Mouse (Mus musculus) hindbrain, postnatal 0 days (tissue): ENCODE data around the gene Emd. TPM values are rescaled to one million over a fixed set of nuclear protein-coding genes. Genes with fewer than 3 reads are reported as not detected.
"Not testable (repeated sequence)": the region's sequence is repeated elsewhere in the genome, so short reads cannot be mapped to it uniquely, and the experiment has no call there.

Experiments
- ATAC-seq: fragments of 200-750 bp; cut with Nextera tagmentation; 2 replicates; pipeline ENCODE4 v1.8.0; 2017; ENCODE audit warnings: mild to moderate bottlenecking, moderate TSS enrichment, moderate library complexity
- DNase-seq: peaks from one replicate; pipeline ENCODE4 v3.0.0-alpha.2; 2015; ENCODE audit warnings: low spot score
- H3K27ac ChIP-seq: fragments of 300-500 bp; sonication (generic); 2 replicates; pipeline ENCODE4 v1.5.1; 2014; ENCODE audit warnings: mild to moderate bottlenecking
- H3K27me3 ChIP-seq: fragments of 300-500 bp; sonication (generic); 2 replicates; pipeline ENCODE4 v1.6.1; 2014; ENCODE audit warnings: low read length, mixed read lengths; ENCODE audit not compliant: insufficient read depth
- H3K36me3 ChIP-seq: fragments of 300-500 bp; sonication (generic); 2 replicates; pipeline ENCODE4 v1.6.1; 2014; ENCODE audit warnings: low read length, mixed read lengths; ENCODE audit not compliant: insufficient read depth
- H3K4me1 ChIP-seq: fragments of 300-500 bp; sonication (generic); 2 replicates; pipeline ENCODE4 v1.6.1; 2014; ENCODE audit warnings: antibody characterized with exemption, low read length, mixed read lengths; ENCODE audit not compliant: insufficient read depth
- H3K4me2 ChIP-seq: fragments of 300-500 bp; sonication (generic); 2 replicates; pipeline ENCODE4 v1.6.1; 2014; ENCODE audit warnings: low read depth, mild to moderate bottlenecking, low read length, moderate library complexity, mixed read lengths
- H3K4me3 ChIP-seq: fragments of 300-500 bp; sonication (generic); 2 replicates; pipeline ENCODE4 v1.5.1; 2014; ENCODE audit warnings: low read length
- H3K9ac ChIP-seq: fragments of 300-500 bp; sonication (generic); replicated peaks from 2 replicates; pipeline ENCODE4 v1.6.1; 2014; ENCODE audit warnings: mild to moderate bottlenecking, low read length, moderate library complexity, mixed read lengths
- H3K9me3 ChIP-seq: fragments of 300-500 bp; sonication (generic); 2 replicates; pipeline ENCODE4 v1.6.1; 2016; ENCODE audit warnings: low read length, mixed read lengths
- CTCF ChIP-seq: IDR thresholded peaks from 2 replicates; pipeline ENCODE4 v1.5.1; 2016; ENCODE audit warnings: antibody characterized with exemption, control low read depth, low read depth
- WGBS: fragments of 180-500 bp; shearing (Covaris S2); extraction: QIAGEN DNeasy Blood & Tissue Kit; methylation state at CpG from one replicate; pipeline ENCODE4 v1.1.7; 2014; 5-methylcytosine and 5-hydroxymethylcytosine counted together
- polyA plus RNA-seq: library from polyadenylated mRNA; unstranded; fragments of >200 nt; fragmentation: Nextera tagmentation; extraction: Ambion mirVana; gene quantifications from 2 replicates; pipeline ENCODE4 v1.2.1, GENCODE M21; 2015
- total RNA-seq: library from RNA; depleted of rRNA; stranded (reverse); fragments of >200 nt; gene quantifications from 2 replicates; pipeline ENCODE4 v1.2.3, GENCODE M21; 2014; rRNA removed

Gene Emd
- total RNA-seq = 55.4 and 66.3 TPM in 2 replicates
- 15.6 and 18.2 TPM in 2 replicates for polyA plus RNA-seq

DNA sequence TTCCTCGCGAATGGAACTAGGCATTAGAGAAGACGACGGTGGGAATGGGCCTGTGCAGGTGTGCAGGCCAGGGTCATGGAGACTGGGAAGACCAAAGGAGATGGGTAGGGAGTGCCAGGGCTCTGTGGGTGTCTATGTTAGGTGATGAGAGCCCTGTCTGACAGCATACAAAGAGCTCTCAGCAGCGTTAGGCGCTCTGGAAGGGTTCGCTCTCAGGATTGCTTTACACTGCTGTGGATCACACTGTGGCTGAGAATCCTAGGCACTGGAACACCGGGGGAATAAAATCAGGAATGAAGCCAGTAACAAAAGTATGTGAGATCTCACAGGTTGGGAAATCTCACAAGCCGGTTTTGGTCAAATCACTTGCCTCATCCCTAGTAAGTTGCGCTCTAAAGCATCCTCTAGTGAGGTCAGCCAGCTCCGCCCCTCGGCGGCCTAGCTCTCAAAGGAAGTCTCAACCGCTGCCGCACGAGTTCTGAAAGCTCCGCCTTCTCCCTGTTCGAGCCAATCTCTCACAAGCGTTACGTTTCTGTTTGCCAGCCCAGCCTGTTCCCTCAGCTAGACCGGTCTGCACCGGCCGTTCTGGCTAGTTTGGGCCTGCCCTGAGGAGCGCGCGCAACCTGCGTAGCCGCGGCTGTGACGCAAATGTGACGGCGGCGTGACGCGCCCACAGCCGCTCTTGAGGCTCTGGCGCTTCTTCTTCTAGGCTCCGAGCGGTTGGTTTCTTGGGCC, at the start of gene Emd:
Gene Emd (plus strand): TSS at position 535 of the 735 bp plus-strand sequence.
- Histone ChIP-seq H3K9ac (peak within 1 kb of the TSS; percentile 70), H3K36me3 (0 out of 2 replicates have a peak, but pooled peaks cover 7% of the 10 kb centered on the region), H3K27me3 (no peaks in the 10 kb centered on the region), H3K4me3 (peak within 1 kb of the TSS; percentile 47), H3K4me2 (peak within 1 kb of the TSS; percentile 64), H3K27ac (peak within 1 kb of the TSS; percentile 91), H3K4me1 (no peaks in the 10 kb centered on the region), H3K9me3 (no peaks in the 10 kb centered on the region)
- TF ChIP-seq CTCF = no peak
- ATAC-seq (peak; percentile 98), DNase-seq (peak; percentile 93)
- 29% methylated on average over 39 of the region's 39 CpGs for WGBS

DNA sequence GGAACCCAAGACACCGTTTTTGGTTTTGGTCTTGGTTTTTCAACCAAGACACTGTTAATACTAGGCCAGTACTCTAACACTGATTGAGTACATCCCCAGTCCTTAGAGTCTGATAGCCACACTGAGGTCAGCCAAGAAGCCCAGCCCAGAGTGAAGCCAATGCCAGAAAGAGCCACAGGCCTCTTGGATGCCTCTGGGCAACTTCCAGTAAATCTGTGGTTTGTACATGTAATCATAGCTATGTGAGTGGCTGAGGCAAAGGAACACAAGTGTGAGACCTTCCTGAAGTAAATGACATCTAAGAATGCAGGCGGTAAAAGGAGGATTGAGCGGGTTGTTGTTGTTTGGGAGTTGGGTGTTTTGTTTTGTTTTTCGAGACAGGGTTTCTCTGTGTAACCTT, 36.0 kb upstream of the Emd start:
- Histone ChIP-seq H3K27ac (no peak overlapping the region), H3K27me3 (no peaks in the 10 kb centered on the region), H3K4me3 (no peak overlapping the region), H3K9me3 (no peaks in the 10 kb centered on the region), H3K36me3 (no peaks in the 10 kb centered on the region), H3K4me2 (no peak overlapping the region), H3K9ac (no peak overlapping the region), H3K4me1 (no peaks in the 10 kb centered on the region)
- TF ChIP-seq CTCF = no peak
- ATAC-seq = no peak
- WGBS = 95% methylated on average over 4 of the region's 4 CpGs
- DNase-seq = no peak

DNA sequence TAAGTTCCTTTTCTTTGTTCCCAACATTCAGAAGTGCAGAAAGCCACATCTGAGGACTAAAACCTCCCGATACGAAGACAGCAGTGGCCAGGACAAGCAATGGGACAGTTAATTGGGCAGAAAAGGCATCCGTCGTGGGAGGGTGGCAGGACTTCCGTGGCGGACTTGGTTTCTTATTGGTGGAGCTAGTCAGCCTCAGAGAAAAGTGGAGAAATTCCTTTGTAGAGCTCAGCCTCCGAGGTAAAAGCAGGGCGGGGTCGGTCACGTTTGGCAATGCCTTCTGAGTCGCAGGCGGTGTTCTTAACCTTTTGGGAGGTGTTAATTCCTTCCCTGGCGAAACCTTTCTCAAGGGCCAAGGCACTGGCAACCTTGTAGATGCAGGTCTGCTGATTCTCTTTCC, 35.0 kb upstream of the Emd start:
- Histone ChIP-seq H3K4me2 (no peak overlapping the region), H3K36me3 (0 out of 2 replicates have a peak, but pooled peaks cover 4% of the 10 kb centered on the region), H3K4me3 (no peak overlapping the region), H3K27me3 (no peaks in the 10 kb centered on the region), H3K4me1 (no peaks in the 10 kb centered on the region), H3K9me3 (no peaks in the 10 kb centered on the region), H3K9ac (no peak overlapping the region), H3K27ac (no peak overlapping the region)
- DNase-seq = no peak
- no peak for TF ChIP-seq CTCF
- WGBS = 58% methylated on average over 13 of the region's 13 CpGs
- no peak for ATAC-seq

DNA sequence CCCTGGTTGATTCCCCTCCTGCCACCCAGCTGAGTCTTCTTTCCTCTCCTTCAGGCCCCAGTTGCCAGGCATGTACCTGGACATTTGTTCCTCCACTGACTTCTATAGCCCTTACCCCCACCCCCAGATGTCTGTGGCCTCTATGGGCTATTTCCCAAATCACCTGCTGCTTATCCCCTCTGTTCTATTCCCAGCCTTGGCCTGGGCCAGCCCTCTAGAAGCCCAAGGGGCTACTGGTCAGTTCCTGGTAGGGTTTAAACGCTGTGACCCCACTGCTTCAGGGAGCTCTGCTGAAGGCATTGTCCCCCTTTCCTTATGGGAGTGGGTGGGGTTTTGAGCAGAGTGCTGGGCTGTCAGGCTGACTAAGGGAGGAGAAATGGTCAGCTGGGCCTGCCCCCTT, 34.4 kb upstream of the Emd start:
- not testable (repeated sequence) for H3K9me3 ChIP-seq, H3K27me3 ChIP-seq, H3K36me3 ChIP-seq, ATAC-seq, H3K4me1 ChIP-seq, H3K9ac ChIP-seq, H3K4me3 ChIP-seq, H3K27ac ChIP-seq, H3K4me2 ChIP-seq, DNase-seq
- WGBS = 44% methylated on average over 1 of the region's 1 CpGs

DNA sequence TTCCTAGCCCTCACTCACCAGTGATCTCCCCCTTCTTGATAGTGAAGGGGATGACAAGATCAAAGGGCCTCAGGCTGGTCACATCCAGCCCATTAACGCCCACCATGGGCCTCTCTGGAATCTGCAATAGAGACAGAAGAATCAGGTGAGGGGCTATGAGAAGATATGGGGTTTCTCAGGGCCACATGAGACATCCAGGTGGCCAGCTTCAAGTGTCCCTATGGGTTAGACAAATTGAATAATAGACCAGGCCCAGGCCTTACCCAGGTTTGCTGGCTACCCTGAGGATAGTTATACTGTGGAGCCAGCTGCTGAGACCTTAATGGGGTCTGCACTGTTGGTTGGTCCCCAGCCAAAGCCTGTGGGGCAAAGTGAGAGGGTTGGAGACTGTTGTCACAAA, 24.4 kb upstream of the Emd start:
- DNase-seq (no peak), ATAC-seq (no peak)
- WGBS = 80% methylated on average over 1 of the region's 1 CpGs
- H3K27ac ChIP-seq = no peak overlapping the region
- H3K4me3 ChIP-seq = no peak overlapping the region
- H3K4me1 ChIP-seq = no peaks in the 10 kb centered on the region
- no peak overlapping the region for H3K9ac ChIP-seq
- H3K27me3 ChIP-seq = no peaks in the 10 kb centered on the region
- peaks cover 33% of the 10 kb centered on the region for H3K36me3 ChIP-seq
- H3K9me3 ChIP-seq = no peaks in the 10 kb centered on the region
- TF ChIP-seq CTCF = no peak
- no peak overlapping the region for H3K4me2 ChIP-seq

DNA sequence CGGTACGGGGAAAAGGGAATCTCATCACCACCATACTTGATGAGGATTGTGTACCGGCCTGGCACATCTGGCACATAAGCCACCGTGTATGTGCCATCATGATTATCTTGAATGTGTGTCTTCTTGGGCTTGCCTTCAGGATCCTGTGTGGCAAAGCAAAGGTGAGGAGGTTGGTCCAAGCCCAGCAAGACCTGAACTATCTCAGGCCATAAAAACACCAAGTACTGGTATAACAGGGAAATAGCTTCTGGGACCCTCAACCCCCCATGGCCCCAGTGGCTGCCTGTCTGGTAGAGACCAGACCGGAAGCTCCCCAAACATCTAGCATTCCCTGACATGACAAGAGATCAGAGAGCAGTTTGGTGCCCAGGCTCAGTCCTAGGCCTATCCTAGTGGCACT, 21.3 kb upstream of the Emd start:
- Histone ChIP-seq H3K9ac (no peak overlapping the region), H3K4me2 (no peak overlapping the region), H3K9me3 (no peaks in the 10 kb centered on the region), H3K4me3 (no peak overlapping the region), H3K27me3 (no peaks in the 10 kb centered on the region), H3K36me3 (peaks cover 43% of the 10 kb centered on the region), H3K4me1 (no peaks in the 10 kb centered on the region), H3K27ac (no peak overlapping the region)
- ATAC-seq (no peak), DNase-seq (no peak)
- 91% methylated on average over 5 of the region's 5 CpGs for WGBS
- TF ChIP-seq CTCF = no peak

DNA sequence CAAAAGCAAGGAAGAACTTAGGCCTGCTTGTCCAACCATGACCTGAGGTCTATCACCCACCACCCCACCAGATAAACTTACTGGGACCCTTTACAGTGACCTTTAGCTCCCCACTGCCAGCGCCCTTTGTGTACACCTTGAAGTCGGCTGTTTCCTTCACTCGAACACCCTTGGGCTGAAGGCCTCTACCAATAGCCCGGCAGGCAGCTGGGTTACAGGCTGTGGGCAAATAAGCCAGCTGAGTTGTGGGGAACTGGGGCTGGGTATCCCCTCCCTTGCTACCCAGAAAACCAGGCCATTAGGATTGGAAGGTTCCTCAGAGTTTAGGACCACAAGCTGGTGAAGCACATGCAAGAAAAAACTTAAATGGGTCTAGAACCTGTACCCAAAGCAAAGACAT, 14.2 kb upstream of the Emd start:
- Histone ChIP-seq H3K4me2 (no peak overlapping the region), H3K9me3 (no peaks in the 10 kb centered on the region), H3K27ac (no peak overlapping the region), H3K4me1 (no peaks in the 10 kb centered on the region), H3K9ac (no peak overlapping the region), H3K36me3 (peaks cover 13% of the 10 kb centered on the region), H3K4me3 (no peak overlapping the region), H3K27me3 (no peaks in the 10 kb centered on the region)
- no peak for DNase-seq
- WGBS = 94% methylated on average over 4 of the region's 4 CpGs
- TF ChIP-seq CTCF = no peak
- ATAC-seq = no peak
